Mouse (Mus musculus): Measurements from ENCODE around the gene Cenpb. TPM values are rescaled to one million over a fixed set of nuclear protein-coding genes. Genes with fewer than 3 reads are reported as not detected.
A peak's percentile ranks its signal among the peaks of the same experiment; 100 is the strongest.

Gene Cenpb
- total RNA-seq, 1 experiment from 2014 or later: 65.6 TPM

- DNase-seq: no peak
These were observed 20.8 kb upstream of the Cenpb start for GRCm38 (mm10) chr2:131200710-131201109.

GRCm38 (mm10) chr2:131196606-131197316 is 16.9 kb upstream of the Cenpb start:
- no peak for DNase-seq

- no peak for DNase-seq
These were observed 11.1 kb upstream of the Cenpb start for GRCm38 (mm10) chr2:131191005-131191390.

- DNase-seq: no peak
These were observed 10.6 kb upstream of the Cenpb start for GRCm38 (mm10) chr2:131190344-131191004.

- no peak for DNase-seq
These were observed 9.8 kb upstream of the Cenpb start for GRCm38 (mm10) chr2:131189521-131190309.

GRCm38 (mm10) chr2:131188311-131188710 is 8.4 kb upstream of the Cenpb start:
- DNase-seq: no peak

- no peak for DNase-seq
These were observed 7.7 kb upstream of the Cenpb start for GRCm38 (mm10) chr2:131187602-131187922.

GRCm38 (mm10) chr2:131186771-131187601 is 7.1 kb upstream of the Cenpb start, which contains the start of the genes Cdc25b and Spef1:
TSS of gene Cdc25b (plus strand) at chr2:131186949.
TSS of gene Spef1 (minus strand) at chr2:131187282.
- DNase-seq: peak; percentile 92

- DNase-seq: no peak
These were observed 6.5 kb upstream of the Cenpb start for GRCm38 (mm10) chr2:131186343-131186742.

- DNase-seq: peak; percentile 82
These were observed 501 bp downstream of the Cenpb start for GRCm38 (mm10) chr2:131179246-131179886.

GRCm38 (mm10) chr2:131178828-131179245 is 1.0 kb downstream of the Cenpb start:
- DNase-seq: peak; percentile 41

- no peak for DNase-seq
These were observed 1.9 kb downstream of the Cenpb start for GRCm38 (mm10) chr2:131177932-131178331.

- DNase-seq: peak; percentile 43
These were observed 3.4 kb downstream of the Cenpb start for GRCm38 (mm10) chr2:131176491-131176890.

- no peak for DNase-seq
These were observed 3.9 kb downstream of the Cenpb start for GRCm38 (mm10) chr2:131175945-131176309.

GRCm38 (mm10) chr2:131175286-131175944 is 4.5 kb downstream of the Cenpb start:
- DNase-seq: no peak

- peak; percentile 70 for DNase-seq
These were observed 5.2 kb downstream of the Cenpb start for GRCm38 (mm10) chr2:131174700-131175099.

- no peak for DNase-seq
These were observed 7.5 kb downstream of the Cenpb start for GRCm38 (mm10) chr2:131172322-131172721.

- DNase-seq: peak; percentile 84
These were observed 8.3 kb downstream of the Cenpb start for GRCm38 (mm10) chr2:131171401-131172104.

- no peak for DNase-seq
These were observed 8.9 kb downstream of the Cenpb start for GRCm38 (mm10) chr2:131170936-131171335.

GRCm38 (mm10) chr2:131168914-131169313 is 11.0 kb downstream of the Cenpb start:
- DNase-seq: no peak
